Mouse (Mus musculus) thymus, adult 2 months (tissue): ENCODE measurements around the gene Mgea5. TPM values are rescaled to one million over a fixed set of nuclear protein-coding genes. Genes with fewer than 3 reads are reported as not detected.
A peak's percentile ranks its signal among the peaks of the same experiment; 100 is the strongest.

Experiments
- DNase-seq: peaks from one replicate; pipeline ENCODE4 v3.0.0; 2021
- H3K27ac ChIP-seq: fragments of 200-500 bp; 2 replicates; pipeline ENCODE4 v1.5.1; 2012; ENCODE audit warnings: low read length, control low read depth; ENCODE audit not compliant: control insufficient read depth, insufficient read depth
- H3K27me3 ChIP-seq: fragments of 200-500 bp; 2 replicates; pipeline ENCODE4 v1.6.1; 2012; ENCODE audit warnings: mild to moderate bottlenecking, low read length, moderate library complexity, mixed read lengths; ENCODE audit not compliant: control insufficient read depth, insufficient read depth
- H3K36me3 ChIP-seq: fragments of 200-500 bp; 2 replicates; pipeline ENCODE4 v1.6.1; 2012; ENCODE audit warnings: mild to moderate bottlenecking, low read length, moderate library complexity; ENCODE audit not compliant: control insufficient read depth, insufficient read depth
- H3K4me1 ChIP-seq: fragments of 200-500 bp; replicated peaks from 2 replicates; pipeline ENCODE4 v1.6.1; 2012; ENCODE audit warnings: low read length; ENCODE audit not compliant: control insufficient read depth, insufficient read depth
- H3K4me3 ChIP-seq: fragments of 200-500 bp; 2 replicates; pipeline ENCODE4 v1.5.1; 2012; ENCODE audit warnings: mild to moderate bottlenecking, low read length, control low read depth, moderate library complexity; ENCODE audit not compliant: control insufficient read depth, insufficient read depth
- CTCF ChIP-seq: fragments of 200-500 bp; IDR thresholded peaks from 2 replicates; pipeline ENCODE4 v1.5.1; 2012; ENCODE audit warnings: mild to moderate bottlenecking, control low read depth, low read length, moderate library complexity, borderline replicate concordance; ENCODE audit not compliant: control insufficient read depth, poor library complexity, insufficient read depth; ENCODE audit errors: extremely low read depth
- POLR2A ChIP-seq: fragments of 200-500 bp; IDR thresholded peaks from 2 replicates; pipeline ENCODE4 v1.6.1; 2012; ENCODE audit warnings: mild to moderate bottlenecking, low read length, control low read depth, moderate library complexity; ENCODE audit not compliant: control insufficient read depth, poor library complexity, insufficient read depth; ENCODE audit errors: extremely low read depth
- WGBS: fragments of 180-500 bp; shearing (Covaris S2); methylation state at CpG from one replicate; pipeline ENCODE4 v1.1.7; 2018; 5-methylcytosine and 5-hydroxymethylcytosine counted together
- polyA plus RNA-seq: library from polyadenylated mRNA; depleted of rRNA; stranded (reverse); fragments of >200 nt; gene quantifications from 2 replicates; pipeline ENCODE4 v1.2.3, GENCODE M21; 2012; rRNA removed

The Mgea5 gene
- polyA plus RNA-seq: 71.2 and 74.2 TPM in 2 replicates

GRCm38 (mm10) chr19:45783181-45783932 lies at the start of gene Mgea5:
Gene Mgea5, minus strand, starts transcription at chr19:45783837.
- WGBS: under 1% methylated on average over 70 of the region's 71 CpGs
- Histone ChIP-seq H3K4me3 (peak within 1 kb of the TSS; percentile 92), H3K36me3 (peaks cover 14% of the 10 kb centered on the region), H3K4me1 (peaks cover 16% of the 10 kb centered on the region), H3K27ac (peak within 1 kb of the TSS; percentile 72), H3K27me3 (no peaks in the 10 kb centered on the region)
- DNase-seq: peak; percentile 98
- TF ChIP-seq CTCF (peak; percentile 43), POLR2A (peak; percentile 97)

- Histone ChIP-seq H3K27me3 (no peaks in the 10 kb centered on the region; the same call in 1 of the 2 replicates), H3K4me1 (peaks cover 10% of the 10 kb centered on the region), H3K36me3 (no peaks in the 10 kb centered on the region), H3K4me3 (no peak overlapping the region), H3K27ac (no peak overlapping the region)
- DNase-seq: no peak
- TF ChIP-seq CTCF (no peak), POLR2A (no peak)
- WGBS: 77% methylated on average over 2 of the region's 2 CpGs
Measured at GRCm38 (mm10) chr19:45830679-45831078, 47.0 kb upstream of the Mgea5 start.

GRCm38 (mm10) chr19:45827736-45828135 lies 44.1 kb upstream of the Mgea5 start:
- H3K27ac ChIP-seq: no peak overlapping the region
- 97% methylated on average over 3 of the region's 3 CpGs for WGBS
- DNase-seq: no peak
- TF ChIP-seq CTCF: no peak
- TF ChIP-seq POLR2A: no peak
- H3K27me3 ChIP-seq: no peaks in the 10 kb centered on the region; the same call in 1 of the 2 replicates
- peaks cover 7% of the 10 kb centered on the region for H3K4me1 ChIP-seq
- no peak overlapping the region for H3K4me3 ChIP-seq
- H3K36me3 ChIP-seq: no peaks in the 10 kb centered on the region

GRCm38 (mm10) chr19:45827125-45827524 lies 43.5 kb upstream of the Mgea5 start:
- WGBS: 96% methylated on average over 5 of the region's 5 CpGs

DNA sequence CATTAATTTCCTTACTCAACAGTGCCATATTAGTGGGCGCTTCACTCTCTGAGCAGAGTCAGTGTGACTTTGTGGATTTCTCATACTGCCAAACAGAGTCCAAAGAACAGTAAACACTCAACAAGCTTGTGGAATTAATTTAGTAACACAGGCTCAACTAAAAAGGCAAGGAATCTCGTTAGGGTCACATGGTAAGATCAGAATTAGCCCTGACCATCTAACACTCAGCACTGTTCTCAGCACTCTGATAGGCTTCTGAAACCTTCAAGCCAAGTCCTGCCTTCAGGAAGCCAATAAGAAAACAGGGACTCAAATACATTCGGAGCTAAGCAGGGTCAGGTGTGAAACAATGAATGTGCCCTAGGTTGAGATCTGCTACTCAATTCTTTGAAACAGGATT lies 42.5 kb upstream of the Mgea5 start:
- H3K27me3 ChIP-seq: no peaks in the 10 kb centered on the region; the same call in 1 of the 2 replicates
- 93% methylated on average over 3 of the region's 3 CpGs for WGBS
- TF ChIP-seq POLR2A (no peak), CTCF (no peak)
- H3K4me3 ChIP-seq: no peak overlapping the region
- H3K4me1 ChIP-seq: no peaks in the 10 kb centered on the region
- DNase-seq: no peak
- H3K27ac ChIP-seq: no peak overlapping the region
- no peaks in the 10 kb centered on the region for H3K36me3 ChIP-seq

More at GRCm38 (mm10) chr19:45827125-45827524, 43.5 kb upstream of the Mgea5 start:
- Histone ChIP-seq H3K27ac (no peak overlapping the region), H3K27me3 (no peaks in the 10 kb centered on the region; the same call in 1 of the 2 replicates), H3K36me3 (no peaks in the 10 kb centered on the region), H3K4me3 (no peak overlapping the region), H3K4me1 (peaks cover 2% of the 10 kb centered on the region; the same call in 1 of the 2 replicates)
- DNase-seq: no peak
- TF ChIP-seq CTCF (no peak), POLR2A (no peak)

DNA sequence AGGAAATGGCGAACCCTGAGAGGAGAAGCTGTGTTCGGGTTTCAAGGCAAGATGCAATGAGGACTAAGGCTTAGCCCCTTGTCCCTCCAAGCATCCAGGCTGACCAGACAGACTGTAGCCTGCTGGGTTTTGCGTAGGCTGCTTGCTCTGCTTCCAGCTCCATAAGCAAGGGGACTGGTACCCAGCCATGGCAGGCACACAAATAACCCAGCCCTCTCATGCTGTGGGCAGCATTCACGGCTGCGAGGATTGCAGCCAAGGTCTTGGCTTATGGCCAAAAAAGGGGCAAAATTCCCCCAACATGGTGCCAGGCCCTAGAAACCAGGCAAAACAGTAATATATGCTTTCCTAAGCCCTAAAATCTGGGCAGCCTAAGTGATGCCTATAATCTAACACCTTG lies 38.2 kb upstream of the Mgea5 start:
- Histone ChIP-seq H3K36me3 (no peaks in the 10 kb centered on the region), H3K4me3 (no peak overlapping the region), H3K27ac (no peak overlapping the region), H3K4me1 (peaks cover 4% of the 10 kb centered on the region; the same call in 1 of the 2 replicates), H3K27me3 (no peaks in the 10 kb centered on the region)
- TF ChIP-seq CTCF: no peak
- no peak for TF ChIP-seq POLR2A
- 87% methylated on average over 5 of the region's 5 CpGs for WGBS
- no peak for DNase-seq

DNA sequence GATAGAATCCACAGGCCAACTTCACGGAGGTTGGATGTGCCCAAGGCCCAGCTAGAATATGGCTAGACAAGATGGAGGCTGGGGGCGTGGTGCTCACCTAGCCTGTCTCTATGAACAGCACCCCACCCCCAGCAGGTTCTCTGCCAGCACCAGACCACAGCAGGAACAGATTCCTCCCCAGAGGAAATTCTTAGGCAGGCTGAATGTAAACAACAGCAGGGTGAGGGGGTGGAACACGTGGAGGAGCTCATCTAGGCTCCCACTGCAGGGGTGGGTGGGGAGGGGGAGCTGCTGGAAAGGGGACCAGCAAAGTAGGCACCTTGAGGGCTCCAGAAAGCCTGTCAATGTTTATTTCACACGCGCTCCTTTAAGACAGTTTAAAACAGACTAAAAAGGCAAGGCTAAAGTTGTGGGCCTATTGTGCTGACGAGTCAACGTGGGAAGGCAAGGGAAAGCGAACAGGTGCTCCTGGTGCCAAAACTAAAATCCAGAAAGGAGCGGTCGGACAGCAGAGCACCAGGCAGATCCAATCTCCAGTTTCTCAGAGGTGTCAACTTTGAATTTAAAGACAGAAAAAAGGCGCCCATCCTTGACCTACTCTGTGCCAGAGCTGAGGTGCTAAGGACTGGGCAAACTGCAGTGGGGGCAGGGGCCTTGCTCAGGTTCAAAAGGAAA lies 34.3 kb upstream of the Mgea5 start:
- DNase-seq: no peak
- Histone ChIP-seq H3K27me3 (no peaks in the 10 kb centered on the region; the same call in 1 of the 2 replicates), H3K36me3 (no peaks in the 10 kb centered on the region), H3K27ac (no peak overlapping the region), H3K4me1 (peaks cover 14% of the 10 kb centered on the region), H3K4me3 (no peak overlapping the region)
- TF ChIP-seq CTCF (no peak), POLR2A (no peak)
- 88% methylated on average over 11 of the region's 11 CpGs for WGBS
